Mouse (Mus musculus) midbrain, embryonic 14.5 days (tissue): ENCODE measurements around the gene Mdfi. TPM values are rescaled to one million over a fixed set of nuclear protein-coding genes. Genes with fewer than 3 reads are reported as not detected.

ENCODE experiments used
- ATAC-seq: fragments of 200-750 bp; cut with Nextera tagmentation; 2 replicates; pipeline ENCODE4 v1.8.0; 2017; ENCODE audit warnings: moderate number of reproducible peaks, moderate library complexity; ENCODE audit not compliant: low FRiP score, low TSS enrichment
- DNase-seq: peaks from one replicate; pipeline ENCODE4 v3.0.0-alpha.2; 2015
- H3K27ac ChIP-seq: fragments of 300-500 bp; sonication (generic); replicated peaks from 2 replicates; pipeline ENCODE4 v1.5.1; 2014; ENCODE audit warnings: mild to moderate bottlenecking, low read depth, low read length, moderate library complexity
- H3K27me3 ChIP-seq: fragments of 300-500 bp; sonication (generic); 2 replicates; pipeline ENCODE4 v1.6.1; 2014; ENCODE audit warnings: low read length, control low read depth, mixed read lengths; ENCODE audit not compliant: control insufficient read depth, insufficient read depth
- H3K36me3 ChIP-seq: fragments of 300-500 bp; sonication (generic); 2 replicates; pipeline ENCODE4 v1.6.1; 2014; ENCODE audit warnings: low read length, control low read depth; ENCODE audit not compliant: control insufficient read depth, insufficient read depth
- H3K4me1 ChIP-seq: fragments of 300-500 bp; sonication (generic); 2 replicates; pipeline ENCODE4 v1.6.1; 2014; ENCODE audit warnings: mild to moderate bottlenecking, antibody characterized with exemption, low read length, control low read depth; ENCODE audit not compliant: control insufficient read depth, insufficient read depth
- H3K4me2 ChIP-seq: fragments of 300-500 bp; sonication (generic); 2 replicates; pipeline ENCODE4 v1.6.1; 2014; ENCODE audit warnings: mild to moderate bottlenecking, low read length, moderate library complexity
- H3K4me3 ChIP-seq: fragments of 300-500 bp; sonication (generic); replicated peaks from 2 replicates; pipeline ENCODE4 v1.5.1; 2014; ENCODE audit warnings: low read depth, low read length
- H3K9ac ChIP-seq: fragments of 300-500 bp; sonication (generic); replicated peaks from 2 replicates; pipeline ENCODE4 v1.6.1; 2014; ENCODE audit warnings: mild to moderate bottlenecking, low read length, moderate library complexity
- H3K9me3 ChIP-seq: fragments of 300-500 bp; sonication (generic); 2 replicates; pipeline ENCODE4 v1.6.1; 2016; ENCODE audit warnings: low read length, control low read depth, mixed read lengths; ENCODE audit not compliant: control insufficient read depth
- WGBS: fragments of 180-500 bp; shearing (Covaris S2); extraction: QIAGEN DNeasy Blood & Tissue Kit; methylation state at CpG from one replicate; pipeline ENCODE4 v1.1.7; 2014; 5-methylcytosine and 5-hydroxymethylcytosine counted together
- polyA plus RNA-seq: library from polyadenylated mRNA; unstranded; fragments of >200 nt; fragmentation: Nextera tagmentation; extraction: Ambion mirVana; gene quantifications from 2 replicates; pipeline ENCODE4 v1.2.1, GENCODE M21; 2014

Mdfi gene
- polyA plus RNA-seq, 1 experiment from 2014 or later = 8.3 TPM

DNA sequence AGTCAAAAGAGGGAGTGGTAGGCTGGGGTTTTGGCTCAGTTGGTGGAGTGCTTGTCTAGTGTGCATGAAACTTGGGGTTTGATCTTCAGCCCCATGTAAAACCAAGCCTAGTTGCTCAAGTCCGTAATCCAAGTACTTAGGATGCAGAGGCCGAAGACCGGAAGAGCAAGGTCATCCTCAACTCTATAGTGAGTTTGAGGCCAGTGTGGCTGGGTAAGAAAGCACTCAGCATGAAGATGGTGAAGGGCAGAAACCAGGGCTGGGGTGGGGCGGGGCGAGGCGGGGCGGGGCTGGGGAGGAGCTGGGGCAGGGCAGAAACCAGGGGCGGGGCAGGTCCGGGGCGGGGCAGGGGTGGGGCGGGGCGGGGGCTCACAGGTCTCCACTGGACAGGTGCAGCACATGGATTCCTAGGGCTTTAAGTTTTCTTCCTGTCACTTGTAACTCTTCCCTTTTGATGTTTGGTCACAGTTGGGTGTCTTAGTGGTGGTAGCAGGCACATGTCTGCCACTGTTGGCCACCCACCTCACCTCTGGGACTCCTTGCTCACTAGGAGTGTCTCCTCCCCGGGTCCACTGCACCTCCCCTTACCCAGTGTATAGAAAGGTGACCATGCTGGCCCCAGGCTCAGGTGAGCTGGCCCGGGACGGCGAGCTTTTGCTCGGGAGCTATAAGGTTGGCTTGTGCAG lies 66.9 kb downstream of the Mdfi start:
- DNase-seq (no peak), ATAC-seq (no peak)
- 48% methylated on average over 16 of the region's 17 CpGs for WGBS

DNA sequence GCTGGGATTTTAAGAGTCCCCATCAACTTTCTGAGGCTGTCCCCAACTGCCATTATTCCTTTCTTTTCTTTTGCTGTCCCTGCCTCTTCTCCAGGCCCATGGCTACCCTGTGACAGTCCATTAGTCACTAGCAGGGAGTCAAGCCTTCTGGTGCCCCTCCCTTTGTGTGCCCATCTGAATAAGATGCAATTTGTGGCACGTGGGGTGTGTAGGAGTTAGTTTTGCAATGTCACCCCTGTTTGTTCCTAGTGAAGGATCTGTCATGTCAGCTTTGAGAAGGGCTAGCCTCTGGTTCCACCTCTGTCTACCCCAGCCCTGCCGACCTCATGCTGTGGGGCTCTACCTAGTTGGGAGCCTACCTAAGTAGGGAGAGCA lies 67.4 kb downstream of the Mdfi start:
- no peak overlapping the region for H3K4me2 ChIP-seq
- no peak overlapping the region for H3K27ac ChIP-seq
- no peaks in the 10 kb centered on the region for H3K36me3 ChIP-seq
- no peak overlapping the region for H3K4me3 ChIP-seq
- H3K9me3 ChIP-seq = no peaks in the 10 kb centered on the region
- 71% methylated on average over 2 of the region's 2 CpGs for WGBS
- ATAC-seq (no peak), DNase-seq (no peak)
- no peaks in the 10 kb centered on the region for H3K4me1 ChIP-seq
- H3K9ac ChIP-seq = no peak overlapping the region
- no peaks in the 10 kb centered on the region for H3K27me3 ChIP-seq

More for the DNA sequence above, 66.9 kb downstream of the Mdfi start:
- H3K27me3 ChIP-seq = no peaks in the 10 kb centered on the region
- no peaks in the 10 kb centered on the region for H3K36me3 ChIP-seq
- no peak overlapping the region for H3K9ac ChIP-seq
- no peaks in the 10 kb centered on the region for H3K4me1 ChIP-seq
- peaks cover 4% of the 10 kb centered on the region; the same call in 1 of the 2 replicates for H3K9me3 ChIP-seq
- H3K27ac ChIP-seq = no peak overlapping the region
- no peak overlapping the region for H3K4me3 ChIP-seq
- no peak overlapping the region for H3K4me2 ChIP-seq

DNA sequence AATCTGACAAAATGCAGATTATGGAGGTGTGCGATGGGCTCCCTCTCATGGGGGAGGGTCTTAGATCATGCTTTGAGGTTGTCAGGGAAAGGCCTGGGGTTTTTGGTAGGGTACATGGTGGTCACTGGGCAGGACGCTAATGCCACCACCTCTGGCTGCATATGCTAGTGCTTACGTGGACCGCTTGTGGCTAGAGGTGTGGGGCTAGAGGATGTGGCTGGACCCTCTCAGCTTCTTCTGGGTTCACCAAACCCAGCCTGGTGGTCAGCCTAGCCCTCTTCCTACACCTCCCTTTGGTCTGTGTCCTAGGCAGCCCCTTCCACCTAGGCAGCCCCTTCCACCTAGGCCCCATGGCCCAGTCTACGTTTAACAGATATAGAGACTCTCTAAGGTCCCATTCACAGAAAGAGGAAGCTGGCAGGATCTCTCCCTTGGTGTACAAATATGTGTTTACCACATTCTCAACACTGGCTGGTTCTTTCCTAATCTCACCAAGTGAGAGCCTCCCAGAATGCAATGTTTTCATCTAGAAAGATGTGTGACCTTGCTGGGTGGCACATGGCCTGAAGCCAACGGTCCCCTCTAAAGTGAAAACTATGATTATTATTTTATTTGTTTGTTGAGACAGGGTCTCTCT lies 68.0 kb downstream of the Mdfi start:
- no peaks in the 10 kb centered on the region for H3K9me3 ChIP-seq

DNA sequence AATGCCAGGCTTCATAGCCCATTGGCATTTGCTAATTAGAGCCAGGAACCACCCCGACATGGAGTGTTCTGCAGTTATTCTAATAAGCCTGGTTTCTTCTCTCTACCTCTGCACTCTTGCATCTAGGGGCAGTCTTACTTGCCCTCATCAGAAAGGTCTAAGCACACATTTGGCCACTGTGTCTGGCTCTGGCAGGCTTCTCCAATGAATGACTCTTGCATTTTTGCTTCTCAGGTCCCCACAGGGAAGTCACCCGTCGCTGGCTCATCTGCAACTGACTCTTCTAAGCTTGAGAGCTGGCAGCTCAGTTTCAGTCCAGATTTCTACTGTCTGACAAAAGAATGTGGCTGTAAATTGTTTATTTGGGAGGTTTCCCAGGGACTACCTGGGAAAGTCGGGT lies 68.5 kb downstream of the Mdfi start:
- Histone ChIP-seq H3K4me3 (no peak overlapping the region), H3K27ac (no peak overlapping the region), H3K36me3 (no peaks in the 10 kb centered on the region), H3K4me1 (no peaks in the 10 kb centered on the region), H3K27me3 (no peaks in the 10 kb centered on the region), H3K9ac (no peak overlapping the region), H3K9me3 (no peaks in the 10 kb centered on the region), H3K4me2 (no peak overlapping the region)
- DNase-seq (no peak), ATAC-seq (no peak)
- 83% methylated on average over 4 of the region's 4 CpGs for WGBS

More for the DNA sequence above, 68.0 kb downstream of the Mdfi start:
- Histone ChIP-seq H3K27ac (no peak overlapping the region), H3K4me3 (no peak overlapping the region), H3K4me2 (no peak overlapping the region), H3K9ac (no peak overlapping the region), H3K27me3 (no peaks in the 10 kb centered on the region), H3K36me3 (no peaks in the 10 kb centered on the region), H3K4me1 (no peaks in the 10 kb centered on the region)
- DNase-seq = no peak
- no peak for ATAC-seq
- WGBS = 89% methylated on average over 6 of the region's 6 CpGs

Other genes with a start within 250 kb of the Mdfi start
- 32.0 and 33.2 TPM in 2 replicates for gene Bysl, start 223.2 kb downstream of the Mdfi start, polyA plus RNA-seq
- gene Med20, start 223.1 kb downstream of the Mdfi start, polyA plus RNA-seq = 48.1 and 49.5 TPM in 2 replicates
- gene Gm20517, start 223.1 kb downstream of the Mdfi start, polyA plus RNA-seq = 3.1 and 3.2 TPM in 2 replicates
- 7.5 and 7.6 TPM in 2 replicates for gene Usp49, start 204.0 kb downstream of the Mdfi start, polyA plus RNA-seq
- gene Tomm6, start 146.3 kb downstream of the Mdfi start, polyA plus RNA-seq = 298 and 333 TPM in 2 replicates
- 32.3 and 33.2 TPM in 2 replicates for gene Frs3, start 145.7 kb downstream of the Mdfi start, polyA plus RNA-seq
- gene Gm21981, start 140.2 kb downstream of the Mdfi start, polyA plus RNA-seq = 5.4 and 7.2 TPM in 2 replicates
- gene Prickle4, start 140.0 kb downstream of the Mdfi start, polyA plus RNA-seq = 2.1 TPM in 1 of 2 replicates, not detected in the other
- gene Pgc, start 107.8 kb downstream of the Mdfi start, polyA plus RNA-seq = not detected in 2 replicates
- 1.6 and 2.7 TPM in 2 replicates for gene Tfeb, start 97.7 kb downstream of the Mdfi start, polyA plus RNA-seq
- gene Foxp4, start 90.0 kb upstream of the Mdfi start, polyA plus RNA-seq = 40.6 and 40.9 TPM in 2 replicates
- gene 1700122O11Rik, start 203.6 kb upstream of the Mdfi start, polyA plus RNA-seq = not detected in 2 replicates